Mouse (Mus musculus): ENCODE results near the gene Naa35. TPM values are rescaled to one million over a fixed set of nuclear protein-coding genes. Genes with fewer than 3 reads are reported as not detected.

Naa35 gene
- polyA plus RNA-seq, 1 experiment from 2014 or later, result 84.4 TPM

DNA sequence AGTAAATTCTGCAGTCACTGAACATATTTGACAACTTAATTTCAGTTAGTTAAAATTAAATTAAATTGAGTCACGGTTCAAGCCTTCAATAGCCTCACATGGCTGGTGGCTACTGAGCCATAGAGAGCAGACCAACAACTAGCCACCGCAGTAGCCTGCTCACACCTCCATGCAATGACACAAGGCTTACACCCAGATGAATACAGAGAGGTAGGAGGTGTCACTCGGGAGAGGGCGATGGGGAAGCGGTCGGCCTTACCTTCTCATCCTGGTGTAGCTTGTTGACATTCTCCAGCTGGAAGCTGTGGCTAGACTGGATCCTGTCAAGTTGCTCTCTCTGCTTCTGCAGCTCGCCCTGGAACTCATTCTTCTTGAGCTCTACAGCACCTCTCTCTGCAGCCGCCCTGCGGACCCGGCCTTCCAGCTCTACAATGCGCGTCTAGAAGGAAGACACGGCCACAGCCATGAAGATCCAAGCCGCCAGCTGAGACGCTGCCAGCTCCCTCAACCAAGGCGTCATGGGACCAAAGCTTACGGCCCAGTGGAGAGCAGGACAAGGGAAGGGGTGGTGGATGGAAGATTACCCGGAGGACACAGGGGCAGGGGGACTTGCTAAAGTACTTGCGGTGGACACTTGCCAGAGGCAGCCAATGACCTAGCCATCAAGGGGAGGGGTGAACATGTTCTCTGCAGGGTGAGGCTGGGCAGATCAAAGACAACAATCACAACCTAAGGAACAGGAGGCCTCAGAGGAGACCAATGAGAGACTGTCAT, 79.1 kb downstream of the Naa35 start:
- H3K27me3 ChIP-seq (ENCODE audit: control insufficient read depth, insufficient read depth, low read length), result no peaks in the 10 kb centered on the region
- H3K36me3 ChIP-seq (ENCODE audit: control insufficient read depth, insufficient read depth), result peaks cover 2% of the 10 kb centered on the region
- H3K9ac ChIP-seq (ENCODE audit: low read length), result no peak overlapping the region
- 88% methylated on average over 19 of the region's 19 CpGs for WGBS
- no peak overlapping the region for H3K4me3 ChIP-seq (ENCODE audit: low read length)
- ATAC-seq (replicated peaks; ENCODE audit: extremely low read depth, insufficient read depth, low FRiP score), result no peak
- H3K9me3 ChIP-seq (replicated peaks; ENCODE audit: control insufficient read depth, low read length), result no peaks in the 10 kb centered on the region
- no peak overlapping the region for H3K4me2 ChIP-seq (ENCODE audit: low read depth, low read length)
- peaks cover 6% of the 10 kb centered on the region for H3K4me1 ChIP-seq (ENCODE audit: control insufficient read depth, insufficient read depth, low read length)
- no peak overlapping the region for H3K27ac ChIP-seq (ENCODE audit: low read length)

- ATAC-seq (replicated peaks; ENCODE audit: extremely low read depth, insufficient read depth, low FRiP score), result no peak
- peaks cover 2% of the 10 kb centered on the region; the same call in 1 of the 2 replicates for H3K36me3 ChIP-seq (ENCODE audit: control insufficient read depth, insufficient read depth)
Measured at GRCm38 (mm10) chr13:59667763-59668162, 82.7 kb downstream of the Naa35 start.

GRCm38 (mm10) chr13:59668501-59669093, 83.5 kb downstream of the Naa35 start:
- Histone ChIP-seq H3K27ac (ENCODE audit: low read length) (peak overlapping the region; percentile 67), H3K4me2 (ENCODE audit: low read depth, low read length) (0 out of 2 replicates have a peak overlapping the region, but pooled peaks have one; percentile 7), H3K27me3 (ENCODE audit: control insufficient read depth, insufficient read depth, low read length) (no peaks in the 10 kb centered on the region), H3K36me3 (ENCODE audit: control insufficient read depth, insufficient read depth) (peaks cover 2% of the 10 kb centered on the region), H3K9ac (ENCODE audit: low read length) (0 out of 2 replicates have a peak overlapping the region, but pooled peaks have one; percentile 38), H3K4me1 (ENCODE audit: control insufficient read depth, insufficient read depth, low read length) (peaks cover 8% of the 10 kb centered on the region), H3K9me3 (replicated peaks; ENCODE audit: control insufficient read depth, low read length) (no peaks in the 10 kb centered on the region), H3K4me3 (ENCODE audit: low read length) (no peak overlapping the region)
- peak; percentile 70 for ATAC-seq (replicated peaks; ENCODE audit: extremely low read depth, insufficient read depth, low FRiP score)
- WGBS, result 22% methylated on average over 11 of the region's 11 CpGs

More at GRCm38 (mm10) chr13:59667763-59668162, 82.7 kb downstream of the Naa35 start:
- H3K27ac ChIP-seq (ENCODE audit: low read length), result no peak overlapping the region
- peaks cover 6% of the 10 kb centered on the region for H3K4me1 ChIP-seq (ENCODE audit: control insufficient read depth, insufficient read depth, low read length)
- H3K4me3 ChIP-seq (ENCODE audit: low read length), result no peak overlapping the region
- H3K9ac ChIP-seq (ENCODE audit: low read length), result no peak overlapping the region
- no peaks in the 10 kb centered on the region for H3K9me3 ChIP-seq (replicated peaks; ENCODE audit: control insufficient read depth, low read length)
- no peak overlapping the region for H3K4me2 ChIP-seq (ENCODE audit: low read depth, low read length)
- no peaks in the 10 kb centered on the region for H3K27me3 ChIP-seq (ENCODE audit: control insufficient read depth, insufficient read depth, low read length)
- 86% methylated on average over 5 of the region's 5 CpGs for WGBS

DNA sequence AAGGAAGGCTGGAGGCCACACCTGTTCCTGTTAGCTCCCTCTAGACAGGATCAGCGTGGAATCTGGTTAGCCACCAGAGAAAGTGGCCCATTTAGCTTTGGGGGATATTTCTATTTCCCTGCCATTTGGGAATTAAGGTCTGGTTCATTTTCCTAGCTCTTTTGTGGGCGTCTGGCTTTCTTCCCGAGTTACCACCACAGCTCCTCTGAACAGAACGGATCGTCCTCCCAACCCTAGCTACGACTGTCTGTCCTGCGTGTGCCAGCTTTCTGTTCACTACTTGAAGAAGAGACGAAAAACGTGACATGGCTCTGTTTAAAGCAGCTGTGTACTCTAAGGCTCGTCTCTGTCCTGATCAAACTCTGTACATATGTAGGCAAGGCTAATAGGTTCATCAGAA, 84.9 kb downstream of the Naa35 start:
- ATAC-seq (replicated peaks; ENCODE audit: extremely low read depth, insufficient read depth, low FRiP score), result no peak
- Histone ChIP-seq H3K9me3 (replicated peaks; ENCODE audit: control insufficient read depth, low read length) (no peaks in the 10 kb centered on the region), H3K9ac (ENCODE audit: low read length) (no peak overlapping the region), H3K27me3 (ENCODE audit: control insufficient read depth, insufficient read depth, low read length) (no peaks in the 10 kb centered on the region), H3K27ac (ENCODE audit: low read length) (no peak overlapping the region), H3K4me2 (ENCODE audit: low read depth, low read length) (no peak overlapping the region), H3K36me3 (ENCODE audit: control insufficient read depth, insufficient read depth) (no peaks in the 10 kb centered on the region; the same call in 1 of the 2 replicates), H3K4me1 (ENCODE audit: control insufficient read depth, insufficient read depth, low read length) (peaks cover 16% of the 10 kb centered on the region), H3K4me3 (ENCODE audit: low read length) (no peak overlapping the region)
- 86% methylated on average over 10 of the region's 10 CpGs for WGBS

DNA sequence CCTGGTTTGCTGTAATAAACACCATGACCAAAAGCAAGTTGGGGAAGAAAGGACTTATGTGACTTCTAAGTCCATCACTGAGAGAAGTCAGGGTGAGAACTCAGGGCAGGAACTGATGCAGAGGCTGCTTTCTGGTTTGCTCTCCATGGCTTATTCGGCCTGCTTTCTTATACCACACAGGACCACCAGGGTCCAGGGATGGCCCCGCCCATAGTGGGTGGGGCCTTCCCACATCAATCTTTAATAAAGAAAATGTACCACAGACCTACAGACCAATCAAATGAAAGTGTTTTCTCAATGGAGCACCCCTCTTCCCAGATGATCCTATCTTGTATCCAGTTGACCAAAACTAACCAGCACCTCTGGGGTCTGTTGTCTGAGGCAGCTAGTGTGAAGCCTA, 86.5 kb downstream of the Naa35 start:
- Histone ChIP-seq H3K4me3 (ENCODE audit: low read length) (no peak overlapping the region), H3K9me3 (replicated peaks; ENCODE audit: control insufficient read depth, low read length) (no peaks in the 10 kb centered on the region), H3K4me2 (ENCODE audit: low read depth, low read length) (no peak overlapping the region), H3K36me3 (ENCODE audit: control insufficient read depth, insufficient read depth) (no peaks in the 10 kb centered on the region; the same call in 1 of the 2 replicates), H3K9ac (ENCODE audit: low read length) (no peak overlapping the region), H3K27ac (ENCODE audit: low read length) (no peak overlapping the region), H3K4me1 (ENCODE audit: control insufficient read depth, insufficient read depth, low read length) (peaks cover 16% of the 10 kb centered on the region), H3K27me3 (ENCODE audit: control insufficient read depth, insufficient read depth, low read length) (no peaks in the 10 kb centered on the region)
- ATAC-seq (replicated peaks; ENCODE audit: extremely low read depth, insufficient read depth, low FRiP score), result no peak
- WGBS, result 66% methylated on average over 2 of the region's 2 CpGs

DNA sequence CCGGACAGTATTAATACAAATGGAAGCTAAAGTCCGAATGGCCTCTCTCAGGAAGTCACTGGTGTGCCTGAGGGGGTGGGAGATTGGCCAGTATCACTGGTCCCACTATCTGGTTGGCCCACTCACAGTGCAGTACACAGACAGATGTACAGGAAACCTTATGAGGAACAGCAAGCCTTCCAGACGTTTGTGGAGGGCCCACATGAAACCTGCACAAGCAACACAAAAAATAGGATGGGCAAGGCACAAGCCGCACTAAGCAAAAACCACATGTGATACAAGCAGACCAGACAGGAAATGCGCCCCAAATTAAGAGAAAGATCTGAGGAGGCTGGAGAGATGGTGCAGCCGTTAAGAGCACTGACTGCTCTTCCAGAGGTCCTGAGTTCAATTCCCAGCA, 87.2 kb downstream of the Naa35 start:
- H3K4me1 ChIP-seq (ENCODE audit: control insufficient read depth, insufficient read depth, low read length), result peaks cover 16% of the 10 kb centered on the region
- H3K9ac ChIP-seq (ENCODE audit: low read length), result no peak overlapping the region
- H3K9me3 ChIP-seq (replicated peaks; ENCODE audit: control insufficient read depth, low read length), result no peaks in the 10 kb centered on the region
- ATAC-seq (replicated peaks; ENCODE audit: extremely low read depth, insufficient read depth, low FRiP score), result no peak
- H3K27me3 ChIP-seq (ENCODE audit: control insufficient read depth, insufficient read depth, low read length), result no peaks in the 10 kb centered on the region
- no peak overlapping the region for H3K27ac ChIP-seq (ENCODE audit: low read length)
- H3K4me2 ChIP-seq (ENCODE audit: low read depth, low read length), result no peak overlapping the region
- H3K4me3 ChIP-seq (ENCODE audit: low read length), result no peak overlapping the region
- 68% methylated on average over 6 of the region's 6 CpGs for WGBS
- H3K36me3 ChIP-seq (ENCODE audit: control insufficient read depth, insufficient read depth), result no peaks in the 10 kb centered on the region; the same call in 1 of the 2 replicates

- Histone ChIP-seq H3K36me3 (ENCODE audit: control insufficient read depth, insufficient read depth) (no peaks in the 10 kb centered on the region; the same call in 1 of the 2 replicates), H3K9ac (ENCODE audit: low read length) (no peak overlapping the region), H3K9me3 (replicated peaks; ENCODE audit: control insufficient read depth, low read length) (no peaks in the 10 kb centered on the region), H3K27me3 (ENCODE audit: control insufficient read depth, insufficient read depth, low read length) (no peaks in the 10 kb centered on the region), H3K4me1 (ENCODE audit: control insufficient read depth, insufficient read depth, low read length) (peaks cover 14% of the 10 kb centered on the region), H3K4me3 (ENCODE audit: low read length) (no peak overlapping the region), H3K27ac (ENCODE audit: low read length) (no peak overlapping the region), H3K4me2 (ENCODE audit: low read depth, low read length) (no peak overlapping the region)
- 82% methylated on average over 7 of the region's 7 CpGs for WGBS
- ATAC-seq (replicated peaks; ENCODE audit: extremely low read depth, insufficient read depth, low FRiP score), result no peak
Measured at GRCm38 (mm10) chr13:59673597-59673996, 88.5 kb downstream of the Naa35 start.

- Histone ChIP-seq H3K36me3 (ENCODE audit: control insufficient read depth, insufficient read depth) (no peaks in the 10 kb centered on the region; the same call in 1 of the 2 replicates), H3K4me3 (ENCODE audit: low read length) (peak overlapping the region; percentile 63), H3K4me1 (ENCODE audit: control insufficient read depth, insufficient read depth, low read length) (peaks cover 10% of the 10 kb centered on the region), H3K27me3 (ENCODE audit: control insufficient read depth, insufficient read depth, low read length) (no peaks in the 10 kb centered on the region), H3K9ac (ENCODE audit: low read length) (peak overlapping the region; percentile 71), H3K9me3 (replicated peaks; ENCODE audit: control insufficient read depth, low read length) (no peaks in the 10 kb centered on the region), H3K4me2 (ENCODE audit: low read depth, low read length) (peak overlapping the region; percentile 80), H3K27ac (ENCODE audit: low read length) (no peak overlapping the region)
- WGBS, result 39% methylated on average over 3 of the region's 3 CpGs
- ATAC-seq (replicated peaks; ENCODE audit: extremely low read depth, insufficient read depth, low FRiP score), result no peak
Measured at GRCm38 (mm10) chr13:59674215-59674614, 89.2 kb downstream of the Naa35 start.

DNA sequence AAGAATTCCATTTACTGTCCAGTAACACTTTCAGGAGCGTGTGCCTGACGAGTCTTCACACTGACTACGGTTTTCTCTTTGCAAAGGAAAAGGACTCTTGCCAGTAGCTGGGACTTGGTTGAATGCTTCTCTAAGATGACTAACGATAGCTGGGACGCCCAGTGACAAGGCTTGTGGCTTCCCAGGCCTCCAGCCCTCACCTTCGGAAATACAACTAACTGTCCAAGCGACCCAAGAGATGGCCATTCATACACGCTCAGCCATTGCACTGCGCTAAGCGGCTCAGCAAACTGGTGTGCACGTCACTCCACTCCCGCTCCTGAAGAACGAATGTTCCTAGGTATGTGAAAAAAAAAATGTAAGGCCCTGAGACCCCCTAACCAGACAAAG, 89.7 kb downstream of the Naa35 start:
- no peaks in the 10 kb centered on the region; the same call in 1 of the 2 replicates for H3K36me3 ChIP-seq (ENCODE audit: control insufficient read depth, insufficient read depth)
- peak overlapping the region; percentile 63 for H3K4me3 ChIP-seq (ENCODE audit: low read length)
- WGBS, result 6% methylated on average over 13 of the region's 13 CpGs
- H3K9ac ChIP-seq (ENCODE audit: low read length), result peak overlapping the region; percentile 71
- no peak for ATAC-seq (replicated peaks; ENCODE audit: extremely low read depth, insufficient read depth, low FRiP score)
- H3K27ac ChIP-seq (ENCODE audit: low read length), result no peak overlapping the region
- peak overlapping the region; percentile 80 for H3K4me2 ChIP-seq (ENCODE audit: low read depth, low read length)
- no peaks in the 10 kb centered on the region for H3K27me3 ChIP-seq (ENCODE audit: control insufficient read depth, insufficient read depth, low read length)
- H3K4me1 ChIP-seq (ENCODE audit: control insufficient read depth, insufficient read depth, low read length), result peaks cover 10% of the 10 kb centered on the region
- H3K9me3 ChIP-seq (replicated peaks; ENCODE audit: control insufficient read depth, low read length), result no peaks in the 10 kb centered on the region
